Mouse (Mus musculus): ENCODE measurements around the gene Maf. TPM values are rescaled to one million over a fixed set of nuclear protein-coding genes. Genes with fewer than 3 reads are reported as not detected.
A peak's percentile ranks its signal among the peaks of the same experiment; 100 is the strongest.

The Maf gene
- 2.1 and 2.4 TPM in 2 replicates for polyA plus RNA-seq (2014; fragmentation: Nextera tagmentation; extraction: Ambion mirVana)

DNA sequence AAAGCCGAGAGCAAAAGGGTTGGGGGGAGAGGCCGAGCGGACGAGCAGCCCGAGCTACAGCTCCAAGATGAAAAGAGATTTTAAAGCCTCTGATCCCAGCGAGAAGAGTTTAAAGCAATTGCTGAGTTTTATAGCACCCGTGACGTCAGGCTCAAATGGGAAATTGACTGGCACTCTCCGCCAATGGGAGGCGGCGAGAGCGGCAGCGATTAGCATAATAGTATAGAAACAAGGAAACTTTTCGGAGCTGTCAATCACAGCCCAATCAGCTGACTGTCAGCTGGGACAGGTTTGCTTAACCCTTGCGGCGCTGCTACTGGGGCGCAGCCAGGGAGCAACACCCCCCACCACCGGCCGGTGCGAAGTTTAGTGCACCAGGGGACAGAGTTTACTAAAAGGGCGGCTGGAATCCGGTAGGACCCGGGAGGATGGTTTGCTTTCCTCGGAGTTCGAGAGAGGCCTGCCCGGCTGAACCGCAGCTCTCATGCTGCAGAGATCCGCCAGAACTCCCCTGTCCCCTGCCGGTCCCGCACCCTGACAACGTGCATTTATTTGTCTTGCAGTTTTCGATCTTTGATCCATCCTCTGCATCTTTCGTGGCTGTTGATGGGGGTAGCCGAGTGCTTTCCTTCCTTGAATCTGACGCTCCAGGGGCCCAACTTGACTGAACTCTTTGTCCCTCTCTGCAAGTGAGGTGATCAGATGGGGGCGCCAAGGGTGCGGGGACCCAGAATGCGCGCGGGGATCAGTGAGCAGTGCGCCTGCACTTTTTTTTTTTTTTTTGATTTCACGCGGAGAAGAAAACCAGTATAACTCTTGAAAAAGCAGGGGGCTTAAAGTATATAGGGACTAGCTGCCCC lies at the start of gene Maf:
Gene Maf, minus strand, starts transcription at position 64 of the 860 bp plus-strand sequence.
- WGBS (ENCODE audit: insufficient replicate concordance): under 1% methylated on average over 43 of the region's 43 CpGs

DNA sequence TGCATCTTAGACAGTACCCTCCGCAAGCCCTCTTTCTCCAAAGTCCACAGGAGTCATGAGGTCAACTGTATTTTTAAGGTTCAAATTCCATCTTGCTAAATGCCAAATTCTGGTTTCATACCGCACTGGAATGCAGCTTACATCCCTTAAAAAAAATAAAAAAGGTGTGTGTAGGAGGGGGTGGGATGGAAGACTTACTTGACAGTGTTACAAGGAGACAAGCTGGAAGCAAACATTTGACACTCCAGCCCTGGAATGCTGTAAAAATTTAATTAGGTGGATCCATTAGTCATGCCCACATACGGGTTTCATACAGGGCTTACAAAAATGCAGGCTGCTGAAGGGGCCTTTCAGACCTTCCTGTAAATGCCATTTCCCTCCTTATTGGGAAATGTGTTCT lies 49.4 kb upstream of the Maf start:
- 66% methylated on average over 3 of the region's 3 CpGs for WGBS (ENCODE audit: insufficient replicate concordance)
- Histone ChIP-seq H3K27me3 (ENCODE audit: control insufficient read depth, insufficient read depth, low read length) (no peaks in the 10 kb centered on the region), H3K9me3 (replicated peaks; ENCODE audit: control insufficient read depth, low read length) (no peaks in the 10 kb centered on the region), H3K27ac (ENCODE audit: low read depth, low read length) (no peak overlapping the region), H3K4me2 (no peak overlapping the region), H3K36me3 (ENCODE audit: control insufficient read depth, insufficient read depth, low read length) (no peaks in the 10 kb centered on the region), H3K9ac (ENCODE audit: low read depth, low read length) (no peak overlapping the region), H3K4me1 (ENCODE audit: control insufficient read depth, insufficient read depth, low read length) (no peaks in the 10 kb centered on the region), H3K4me3 (ENCODE audit: low read depth, low read length) (no peak overlapping the region)
- no peak for ATAC-seq (replicated peaks; ENCODE audit: insufficient number of reproducible peaks, low FRiP score, low TSS enrichment)

More for the DNA sequence above, at the start of gene Maf:
- peak within 1 kb of the TSS; percentile 57 for H3K4me3 ChIP-seq (ENCODE audit: low read depth, low read length)
- peak within 1 kb of the TSS; percentile 93 for H3K4me2 ChIP-seq
- no peaks in the 10 kb centered on the region; the same call in none of the 2 replicates for H3K27me3 ChIP-seq (ENCODE audit: control insufficient read depth, insufficient read depth, low read length)
- peak; percentile 72 for ATAC-seq (replicated peaks; ENCODE audit: insufficient number of reproducible peaks, low FRiP score, low TSS enrichment)
- no peaks in the 10 kb centered on the region for H3K4me1 ChIP-seq (ENCODE audit: control insufficient read depth, insufficient read depth, low read length)
- no peaks in the 10 kb centered on the region for H3K9me3 ChIP-seq (replicated peaks; ENCODE audit: control insufficient read depth, low read length)
- H3K9ac ChIP-seq (ENCODE audit: low read depth, low read length): peak within 1 kb of the TSS; percentile 64
- H3K36me3 ChIP-seq (ENCODE audit: control insufficient read depth, insufficient read depth, low read length): no peaks in the 10 kb centered on the region
- H3K27ac ChIP-seq (ENCODE audit: low read depth, low read length): peak within 1 kb of the TSS; percentile 73

DNA sequence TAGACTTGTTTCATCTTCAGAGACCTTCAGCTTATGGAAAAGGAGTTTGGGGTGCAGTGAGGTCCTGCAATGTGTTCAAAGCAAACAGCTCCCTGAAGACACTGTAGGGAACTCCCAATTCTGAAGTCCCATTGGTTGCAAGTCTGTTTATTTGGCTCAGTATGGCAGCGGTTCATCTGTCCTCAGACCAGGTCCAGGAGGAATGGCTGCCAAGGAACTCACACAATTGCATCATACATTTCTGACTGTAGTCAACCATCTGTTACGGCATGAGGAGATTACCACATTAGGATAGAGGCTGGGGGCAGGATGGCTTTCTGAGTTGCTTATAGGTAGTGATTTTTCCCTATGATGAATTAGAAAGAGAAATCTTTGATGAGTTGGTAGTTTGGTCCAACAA lies 48.4 kb upstream of the Maf start:
- no peak overlapping the region for H3K4me3 ChIP-seq (ENCODE audit: low read depth, low read length)
- ATAC-seq (replicated peaks; ENCODE audit: insufficient number of reproducible peaks, low FRiP score, low TSS enrichment): no peak

DNA sequence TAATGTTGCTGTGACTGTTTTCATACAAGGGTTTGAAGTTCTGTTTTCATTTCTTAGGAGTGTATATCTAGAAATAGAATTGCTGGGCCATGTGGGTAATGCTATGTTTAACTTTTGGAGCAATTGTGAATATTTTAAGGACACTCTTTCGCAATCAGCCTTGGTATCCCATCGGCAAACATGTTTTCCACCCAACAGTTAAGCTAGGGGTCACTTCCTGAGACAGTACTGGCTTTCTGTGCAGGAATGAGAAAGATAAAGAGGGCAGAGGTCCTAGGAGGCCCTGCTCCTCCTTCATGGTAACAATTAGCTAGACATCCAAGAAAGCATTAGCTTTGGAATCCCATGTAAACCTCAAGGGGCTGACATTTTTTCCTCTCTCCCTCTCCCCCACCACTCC lies 47.1 kb upstream of the Maf start:
- H3K27ac ChIP-seq (ENCODE audit: low read depth, low read length): no peak overlapping the region
- no peak for ATAC-seq (replicated peaks; ENCODE audit: insufficient number of reproducible peaks, low FRiP score, low TSS enrichment)
- H3K4me1 ChIP-seq (ENCODE audit: control insufficient read depth, insufficient read depth, low read length): no peaks in the 10 kb centered on the region
- 36% methylated on average over 2 of the region's 2 CpGs for WGBS (ENCODE audit: insufficient replicate concordance)
- no peak overlapping the region for H3K4me2 ChIP-seq
- no peak overlapping the region for H3K9ac ChIP-seq (ENCODE audit: low read depth, low read length)
- no peaks in the 10 kb centered on the region for H3K36me3 ChIP-seq (ENCODE audit: control insufficient read depth, insufficient read depth, low read length)
- no peaks in the 10 kb centered on the region for H3K27me3 ChIP-seq (ENCODE audit: control insufficient read depth, insufficient read depth, low read length)
- H3K9me3 ChIP-seq (replicated peaks; ENCODE audit: control insufficient read depth, low read length): no peaks in the 10 kb centered on the region
- no peak overlapping the region for H3K4me3 ChIP-seq (ENCODE audit: low read depth, low read length)

More for the DNA sequence above, 48.4 kb upstream of the Maf start:
- Histone ChIP-seq H3K9me3 (replicated peaks; ENCODE audit: control insufficient read depth, low read length) (no peaks in the 10 kb centered on the region), H3K4me1 (ENCODE audit: control insufficient read depth, insufficient read depth, low read length) (no peaks in the 10 kb centered on the region), H3K27ac (ENCODE audit: low read depth, low read length) (no peak overlapping the region), H3K9ac (ENCODE audit: low read depth, low read length) (no peak overlapping the region), H3K27me3 (ENCODE audit: control insufficient read depth, insufficient read depth, low read length) (no peaks in the 10 kb centered on the region), H3K4me2 (no peak overlapping the region), H3K36me3 (ENCODE audit: control insufficient read depth, insufficient read depth, low read length) (no peaks in the 10 kb centered on the region)
- WGBS (ENCODE audit: insufficient replicate concordance): 79% methylated on average over 2 of the region's 2 CpGs

DNA sequence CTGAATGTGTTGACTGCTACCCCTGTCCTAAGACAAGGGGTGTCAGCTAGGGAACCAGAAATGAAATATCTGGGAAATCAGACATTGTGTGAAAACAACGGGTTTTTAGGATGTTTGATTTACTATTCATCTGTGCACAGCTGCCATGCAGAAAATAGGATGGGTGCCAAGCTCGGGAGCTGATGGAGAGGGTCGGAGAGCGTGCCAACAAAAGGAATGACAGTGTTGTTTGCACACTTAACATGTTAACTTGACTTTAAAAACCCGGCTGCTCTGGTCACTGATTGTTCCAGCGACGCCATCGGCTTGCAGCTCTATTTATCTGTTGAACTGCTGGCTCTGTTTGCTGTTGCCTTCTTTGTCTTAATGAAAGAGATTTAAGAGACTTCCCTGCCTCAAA lies 46.2 kb upstream of the Maf start:
- Histone ChIP-seq H3K27me3 (ENCODE audit: control insufficient read depth, insufficient read depth, low read length) (no peaks in the 10 kb centered on the region), H3K9me3 (replicated peaks; ENCODE audit: control insufficient read depth, low read length) (no peaks in the 10 kb centered on the region), H3K4me1 (ENCODE audit: control insufficient read depth, insufficient read depth, low read length) (no peaks in the 10 kb centered on the region), H3K9ac (ENCODE audit: low read depth, low read length) (no peak overlapping the region), H3K4me3 (ENCODE audit: low read depth, low read length) (no peak overlapping the region), H3K36me3 (ENCODE audit: control insufficient read depth, insufficient read depth, low read length) (no peaks in the 10 kb centered on the region), H3K4me2 (no peak overlapping the region), H3K27ac (ENCODE audit: low read depth, low read length) (no peak overlapping the region)
- no peak for ATAC-seq (replicated peaks; ENCODE audit: insufficient number of reproducible peaks, low FRiP score, low TSS enrichment)
- WGBS (ENCODE audit: insufficient replicate concordance): 67% methylated on average over 8 of the region's 8 CpGs

DNA sequence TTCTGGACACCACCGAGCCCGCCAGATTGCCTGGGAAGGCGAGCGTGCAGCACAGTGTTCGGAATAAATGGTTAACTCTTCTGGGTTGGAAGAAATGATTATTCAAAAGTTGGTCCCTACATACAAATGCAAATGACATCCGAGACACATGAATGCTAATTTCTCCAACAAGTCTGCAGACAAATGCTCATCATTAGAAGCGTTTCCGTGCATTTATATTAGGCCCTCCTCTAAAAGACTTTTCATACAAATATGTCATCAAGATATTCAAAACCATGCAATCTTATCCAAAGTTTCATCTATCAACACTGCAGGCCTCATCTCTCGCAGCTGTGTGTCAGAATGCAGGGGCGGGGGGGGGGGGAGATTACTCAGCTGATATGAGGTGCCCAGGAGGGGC lies 39.8 kb upstream of the Maf start:
- H3K27me3 ChIP-seq (ENCODE audit: control insufficient read depth, insufficient read depth, low read length): 0 out of 2 replicates have a peak, but pooled peaks cover 2% of the 10 kb centered on the region
- no peak for ATAC-seq (replicated peaks; ENCODE audit: insufficient number of reproducible peaks, low FRiP score, low TSS enrichment)
- no peaks in the 10 kb centered on the region for H3K36me3 ChIP-seq (ENCODE audit: control insufficient read depth, insufficient read depth, low read length)
- H3K27ac ChIP-seq (ENCODE audit: low read depth, low read length): no peak overlapping the region
- H3K9me3 ChIP-seq (replicated peaks; ENCODE audit: control insufficient read depth, low read length): no peaks in the 10 kb centered on the region
- no peak overlapping the region for H3K4me3 ChIP-seq (ENCODE audit: low read depth, low read length)
- no peaks in the 10 kb centered on the region for H3K4me1 ChIP-seq (ENCODE audit: control insufficient read depth, insufficient read depth, low read length)
- H3K9ac ChIP-seq (ENCODE audit: low read depth, low read length): no peak overlapping the region
- 81% methylated on average over 10 of the region's 10 CpGs for WGBS (ENCODE audit: insufficient replicate concordance)
- no peak overlapping the region for H3K4me2 ChIP-seq

DNA sequence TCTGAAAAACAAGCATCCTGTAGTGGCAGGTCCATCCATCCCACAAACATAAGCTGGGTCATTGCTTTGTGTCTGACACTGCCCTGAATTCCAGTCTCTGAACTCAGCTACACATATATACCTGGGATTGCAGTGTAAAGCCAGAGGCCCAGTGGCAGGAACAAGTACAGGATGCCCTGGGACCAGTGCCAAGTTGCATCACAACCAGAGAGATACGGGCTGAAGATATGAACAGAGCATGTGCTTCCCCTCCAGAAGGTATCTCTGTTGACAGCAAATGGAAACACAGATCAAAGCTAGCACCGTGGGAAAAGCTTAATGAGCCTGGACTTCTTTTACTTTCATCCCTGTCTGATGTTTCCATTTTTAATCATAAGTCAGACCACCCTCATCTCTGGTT lies 38.1 kb upstream of the Maf start:
- WGBS (ENCODE audit: insufficient replicate concordance): 37% methylated on average over 2 of the region's 2 CpGs
- no peak overlapping the region for H3K4me2 ChIP-seq
- no peak overlapping the region for H3K9ac ChIP-seq (ENCODE audit: low read depth, low read length)
- no peak overlapping the region for H3K4me3 ChIP-seq (ENCODE audit: low read depth, low read length)
- no peak overlapping the region for H3K27ac ChIP-seq (ENCODE audit: low read depth, low read length)
- ATAC-seq (replicated peaks; ENCODE audit: insufficient number of reproducible peaks, low FRiP score, low TSS enrichment): no peak
- no peaks in the 10 kb centered on the region for H3K36me3 ChIP-seq (ENCODE audit: control insufficient read depth, insufficient read depth, low read length)
- H3K27me3 ChIP-seq (ENCODE audit: control insufficient read depth, insufficient read depth, low read length): 0 out of 2 replicates have a peak, but pooled peaks cover 2% of the 10 kb centered on the region
- H3K4me1 ChIP-seq (ENCODE audit: control insufficient read depth, insufficient read depth, low read length): no peaks in the 10 kb centered on the region
- no peaks in the 10 kb centered on the region for H3K9me3 ChIP-seq (replicated peaks; ENCODE audit: control insufficient read depth, low read length)

DNA sequence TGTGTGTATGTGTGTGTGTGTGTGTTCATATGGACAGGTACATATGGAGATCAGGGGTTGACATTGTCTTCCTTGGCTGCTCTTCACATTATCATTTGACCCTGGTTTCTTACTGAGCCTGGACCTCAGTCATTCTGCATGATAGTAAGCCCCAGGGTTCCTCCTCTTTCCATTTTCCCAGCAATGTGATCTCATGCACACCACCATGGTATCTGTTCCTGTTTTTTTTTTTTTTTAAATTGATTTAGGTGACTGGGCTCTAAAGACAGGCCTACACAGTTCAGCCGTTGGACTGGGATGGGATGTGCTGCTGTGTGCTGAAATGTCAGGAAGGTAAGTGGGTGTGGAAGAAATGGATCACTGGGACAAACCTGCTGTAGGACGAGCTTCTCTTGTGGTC lies 35.8 kb upstream of the Maf start:
- no peaks in the 10 kb centered on the region for H3K36me3 ChIP-seq (ENCODE audit: control insufficient read depth, insufficient read depth, low read length)
- no peaks in the 10 kb centered on the region for H3K4me1 ChIP-seq (ENCODE audit: control insufficient read depth, insufficient read depth, low read length)
- no peak overlapping the region for H3K4me3 ChIP-seq (ENCODE audit: low read depth, low read length)
- ATAC-seq (replicated peaks; ENCODE audit: insufficient number of reproducible peaks, low FRiP score, low TSS enrichment): no peak
- no peaks in the 10 kb centered on the region for H3K9me3 ChIP-seq (replicated peaks; ENCODE audit: control insufficient read depth, low read length)
- 74% methylated on average over 2 of the region's 2 CpGs for WGBS (ENCODE audit: insufficient replicate concordance)
- no peak overlapping the region for H3K4me2 ChIP-seq
- 0 out of 2 replicates have a peak, but pooled peaks cover 2% of the 10 kb centered on the region for H3K27me3 ChIP-seq (ENCODE audit: control insufficient read depth, insufficient read depth, low read length)
- H3K9ac ChIP-seq (ENCODE audit: low read depth, low read length): no peak overlapping the region
- no peak overlapping the region for H3K27ac ChIP-seq (ENCODE audit: low read depth, low read length)

DNA sequence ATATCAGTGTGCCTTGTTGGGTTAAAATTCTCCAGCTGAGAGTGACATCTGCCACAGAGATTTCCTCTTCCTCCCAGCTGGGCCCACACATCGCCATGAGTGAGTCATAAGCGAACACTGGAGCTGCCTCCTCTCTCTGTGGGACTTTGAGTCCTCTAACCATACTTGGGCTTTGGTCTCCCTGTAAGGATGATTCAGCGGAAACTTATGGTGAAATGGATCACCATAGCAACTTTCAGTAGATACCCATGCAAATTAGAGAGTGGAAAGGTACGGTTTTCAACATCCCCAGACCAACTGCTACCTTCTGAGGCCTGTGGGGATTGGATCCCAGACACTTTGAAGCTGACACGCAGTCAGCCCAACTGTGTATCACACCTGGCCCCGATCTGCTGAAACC lies 35.1 kb upstream of the Maf start:
- Histone ChIP-seq H3K4me2 (no peak overlapping the region), H3K27me3 (ENCODE audit: control insufficient read depth, insufficient read depth, low read length) (0 out of 2 replicates have a peak, but pooled peaks cover 2% of the 10 kb centered on the region), H3K36me3 (ENCODE audit: control insufficient read depth, insufficient read depth, low read length) (no peaks in the 10 kb centered on the region), H3K4me3 (ENCODE audit: low read depth, low read length) (no peak overlapping the region), H3K27ac (ENCODE audit: low read depth, low read length) (no peak overlapping the region), H3K9me3 (replicated peaks; ENCODE audit: control insufficient read depth, low read length) (no peaks in the 10 kb centered on the region), H3K4me1 (ENCODE audit: control insufficient read depth, insufficient read depth, low read length) (no peaks in the 10 kb centered on the region), H3K9ac (ENCODE audit: low read depth, low read length) (no peak overlapping the region)
- ATAC-seq (replicated peaks; ENCODE audit: insufficient number of reproducible peaks, low FRiP score, low TSS enrichment): no peak
- WGBS (ENCODE audit: insufficient replicate concordance): 79% methylated on average over 6 of the region's 6 CpGs
